Mouse (Mus musculus) liver, adult 2 months (tissue): ENCODE measurements at regions not wholly inside any gene's neighbourhood (a gene's known extent, or its start where the extent isn't known, plus 50 kb on each side); places are given as distances from the start of the nearest gene placed in this dataset.

Source experiments
- DNase-seq: peaks from one replicate; pipeline ENCODE4 v3.0.0-alpha.2; 2011; ENCODE audit warnings: low read depth, low spot score; ENCODE audit errors: extremely low read depth
- H3K27ac ChIP-seq: fragments of 200-500 bp; replicated peaks from 2 replicates; pipeline ENCODE4 v1.5.1; 2012; ENCODE audit warnings: low read depth, mild to moderate bottlenecking, control low read depth, inconsistent platforms, low read length; ENCODE audit not compliant: insufficient read depth
- H3K27me3 ChIP-seq: fragments of 200-500 bp; 2 replicates; pipeline ENCODE4 v1.6.1; 2012; ENCODE audit warnings: mild to moderate bottlenecking, moderate library complexity, low read length, inconsistent platforms; ENCODE audit not compliant: control insufficient read depth, insufficient read depth
- H3K36me3 ChIP-seq: fragments of 200-500 bp; 2 replicates; pipeline ENCODE4 v1.6.1; 2012; ENCODE audit warnings: low read length, inconsistent platforms; ENCODE audit not compliant: control insufficient read depth, insufficient read depth
- H3K4me1 ChIP-seq: fragments of 200-500 bp; 2 replicates; pipeline ENCODE4 v1.6.1; 2011; ENCODE audit warnings: low read length; ENCODE audit not compliant: control insufficient read depth, insufficient read depth
- H3K4me3 ChIP-seq: fragments of 200-500 bp; 2 replicates; pipeline ENCODE4 v1.5.1; 2011; ENCODE audit warnings: low read depth, mild to moderate bottlenecking, control low read depth, low read length, moderate library complexity; ENCODE audit not compliant: insufficient read depth
- H3K79me2 ChIP-seq: fragments of 200-500 bp; 2 replicates; pipeline ENCODE4 v1.6.1; 2012; ENCODE audit warnings: inconsistent platforms, mild to moderate bottlenecking, low read length, moderate library complexity; ENCODE audit not compliant: control insufficient read depth, insufficient read depth
- H3K9ac ChIP-seq: fragments of 200-500 bp; 2 replicates; pipeline ENCODE4 v1.6.1; 2012; ENCODE audit warnings: low read depth, mild to moderate bottlenecking, control low read depth, inconsistent platforms, low read length
- CTCF ChIP-seq: fragments of 200-500 bp; IDR thresholded peaks from 2 replicates; pipeline ENCODE4 v1.5.1; 2011; ENCODE audit warnings: low read depth, low read length, control low read depth
- POLR2A ChIP-seq: fragments of 200-500 bp; IDR thresholded peaks from 2 replicates; pipeline ENCODE4 v1.6.1; 2011; ENCODE audit warnings: low read length, control low read depth; ENCODE audit not compliant: insufficient read depth; ENCODE audit errors: extremely low read depth
- WGBS: fragments of 180-500 bp; shearing (Covaris S2); methylation state at CpG from one replicate; pipeline ENCODE4 v1.1.7; 2018; 5-methylcytosine and 5-hydroxymethylcytosine counted together

- H3K27me3 ChIP-seq, result no peaks in the 10 kb centered on the region
- no peak overlapping the region for H3K9ac ChIP-seq
- no peak overlapping the region for H3K4me3 ChIP-seq
- H3K27ac ChIP-seq, result no peak overlapping the region
- WGBS, result 67% methylated on average over 4 of the region's 4 CpGs
- no peaks in the 10 kb centered on the region for H3K36me3 ChIP-seq
- no peak for DNase-seq
- no peaks in the 10 kb centered on the region for H3K79me2 ChIP-seq
- H3K4me1 ChIP-seq, result peaks cover 4% of the 10 kb centered on the region
- no peak for TF ChIP-seq POLR2A
- no peak for TF ChIP-seq CTCF
Measured at GRCm38 (mm10) chr17:4804013-4804412, 190.1 kb upstream of the Arid1b start.

- Histone ChIP-seq H3K79me2 (no peaks in the 10 kb centered on the region), H3K36me3 (no peaks in the 10 kb centered on the region), H3K4me1 (peaks cover 4% of the 10 kb centered on the region), H3K9ac (no peak overlapping the region), H3K27ac (no peak overlapping the region), H3K27me3 (no peaks in the 10 kb centered on the region), H3K4me3 (no peak overlapping the region)
- peak; percentile 61 for DNase-seq
- TF ChIP-seq CTCF (no peak), POLR2A (no peak)
- 38% methylated on average over 5 of the region's 5 CpGs for WGBS
Measured at GRCm38 (mm10) chr17:4806051-4806450, 188.1 kb upstream of the Arid1b start.

- no peak for DNase-seq
- WGBS, result 85% methylated on average over 3 of the region's 3 CpGs
- H3K36me3 ChIP-seq, result no peaks in the 10 kb centered on the region
- no peak overlapping the region for H3K4me3 ChIP-seq
- TF ChIP-seq POLR2A (no peak), CTCF (no peak)
- H3K4me1 ChIP-seq, result peaks cover 4% of the 10 kb centered on the region
- H3K79me2 ChIP-seq, result no peaks in the 10 kb centered on the region
- H3K9ac ChIP-seq, result no peak overlapping the region
- H3K27me3 ChIP-seq, result no peaks in the 10 kb centered on the region
- no peak overlapping the region for H3K27ac ChIP-seq
Measured at GRCm38 (mm10) chr17:4808926-4809325, 185.2 kb upstream of the Arid1b start.

- Histone ChIP-seq H3K79me2 (no peaks in the 10 kb centered on the region), H3K27me3 (no peaks in the 10 kb centered on the region), H3K4me1 (no peaks in the 10 kb centered on the region), H3K9ac (no peak overlapping the region), H3K36me3 (no peaks in the 10 kb centered on the region), H3K4me3 (no peak overlapping the region), H3K27ac (no peak overlapping the region)
- 93% methylated on average over 3 of the region's 3 CpGs for WGBS
- no peak for DNase-seq
- TF ChIP-seq CTCF (no peak), POLR2A (no peak)
Measured at GRCm38 (mm10) chr17:4813232-4813631, 180.9 kb upstream of the Arid1b start.

GRCm38 (mm10) chr17:4813666-4814065, 180.5 kb upstream of the Arid1b start:
- DNase-seq, result no peak
- no peaks in the 10 kb centered on the region for H3K36me3 ChIP-seq

GRCm38 (mm10) chr17:4825221-4825895, 168.8 kb upstream of the Arid1b start:
- peak; percentile 68 for DNase-seq
- no peaks in the 10 kb centered on the region for H3K79me2 ChIP-seq
- no peak for TF ChIP-seq CTCF
- no peak for TF ChIP-seq POLR2A
- H3K27me3 ChIP-seq, result no peaks in the 10 kb centered on the region
- no peaks in the 10 kb centered on the region for H3K36me3 ChIP-seq
- WGBS, result 75% methylated on average over 8 of the region's 8 CpGs
- no peak overlapping the region for H3K27ac ChIP-seq
- H3K4me1 ChIP-seq, result no peaks in the 10 kb centered on the region
- H3K4me3 ChIP-seq, result no peak overlapping the region
- H3K9ac ChIP-seq, result no peak overlapping the region

More at GRCm38 (mm10) chr17:4813666-4814065, 180.5 kb upstream of the Arid1b start:
- no peak overlapping the region for H3K27ac ChIP-seq
- no peaks in the 10 kb centered on the region for H3K27me3 ChIP-seq
- H3K79me2 ChIP-seq, result no peaks in the 10 kb centered on the region
- H3K4me1 ChIP-seq, result no peaks in the 10 kb centered on the region
- TF ChIP-seq POLR2A (no peak), CTCF (no peak)
- no peak overlapping the region for H3K9ac ChIP-seq
- no peak overlapping the region for H3K4me3 ChIP-seq
- 81% methylated on average over 6 of the region's 6 CpGs for WGBS
